Mouse (Mus musculus): ENCODE measurements around the gene Zfp454. TPM values are rescaled to one million over a fixed set of nuclear protein-coding genes. Genes with fewer than 3 reads are reported as not detected.
A peak's percentile ranks its signal among the peaks of the same experiment; 100 is the strongest.

Gene Zfp454
- total and polyA plus RNA-seq, 3 experiments: not detected

GRCm38 (mm10) chr11:50849310-50849709 lies 38.1 kb downstream of the Zfp454 start:
- Histone ChIP-seq H3K36me3 (ENCODE audit: control insufficient read depth in 1 of 2, insufficient read depth in 2 of 2, low read length in 2 of 2) (no peaks in the 10 kb centered on the region), H3K27me3 (ENCODE audit: control insufficient read depth in 1 of 2, insufficient read depth in 2 of 2, low read length in 2 of 2) (no peaks in the 10 kb centered on the region), H3K27ac (ENCODE audit: control insufficient read depth, low read depth, low read length) (no peak overlapping the region), H3K4me3 (ENCODE audit: control insufficient read depth in 1 of 2, insufficient read depth in 1 of 2, low read depth in 2 of 2, low read length in 2 of 2) (peak overlapping the region; percentile 4 to 48; a peak in 3 of 4 replicates), H3K4me1 (ENCODE audit: control insufficient read depth in 1 of 2, insufficient read depth in 2 of 2, low read length in 2 of 2) (peaks cover 0 to 3% of the 10 kb centered on the region in 2 experiments; a peak in 1 of 4 replicates), H3K79me2 (ENCODE audit: control insufficient read depth, insufficient read depth, low read length, poor library complexity) (no peaks in the 10 kb centered on the region), H3K9me3 (replicated peaks; ENCODE audit: insufficient read depth, low read length) (no peaks in the 10 kb centered on the region), H3K9ac (ENCODE audit: control insufficient read depth, low read depth, low read length, poor library complexity, severe bottlenecking) (peak overlapping the region; percentile 10; the same call in 1 of the 2 replicates)
- peak; percentile 65 for DNase-seq (ENCODE audit: low read depth, low spot score)
- TF ChIP-seq ELF1 (IDR thresholded peaks at IDR 0.05; ENCODE audit: low read depth, low read length): no peak
- no peak for TF ChIP-seq GABPA (IDR thresholded peaks at IDR 0.05; ENCODE audit: low read depth, low read length)
- TF ChIP-seq ETS1 (IDR thresholded peaks at IDR 0.05; ENCODE audit: low read depth, low read length): peak; percentile 64; the same call in 1 of the 2 replicates
- TF ChIP-seq SIN3A (IDR thresholded peaks at IDR 0.05; ENCODE audit: low read length): peak; percentile 42
- TF ChIP-seq ZNF384 (IDR thresholded peaks at IDR 0.05; ENCODE audit: low read depth, low read length): 0 out of 2 replicates have a peak, but pooled peaks have one; percentile 22
- TF ChIP-seq GATA1 (IDR thresholded peaks at IDR 0.05; ENCODE audit: low read depth, low read length): peak; percentile 49; the same call in 1 of the 2 replicates
- TF ChIP-seq MAX (IDR thresholded peaks at IDR 0.05; ENCODE audit: low read length): no peak; the same call in 1 of the 2 replicates
- no peak for TF ChIP-seq CTCF (IDR thresholded peaks at IDR 0.05 in 2 of 3, conservative IDR thresholded peaks at IDR 0.05 in 1 of 3; ENCODE audit: control insufficient read depth in 1 of 3, insufficient read depth in 1 of 3, low read depth in 2 of 3, low read length in 3 of 3, poor library complexity in 1 of 3, severe bottlenecking in 1 of 3)
- peak; percentile 55 for TF ChIP-seq TAL1 (IDR thresholded peaks at IDR 0.05; ENCODE audit: low read length)
- no peak for TF ChIP-seq USF2 (IDR thresholded peaks at IDR 0.05; ENCODE audit: borderline replicate concordance in 1 of 2, insufficient read depth in 1 of 2, low read depth in 1 of 2, low read length in 2 of 2)
- peak; percentile 37; the same call in 1 of the 2 replicates for TF ChIP-seq TCF12 (IDR thresholded peaks at IDR 0.05; ENCODE audit: low read depth, low read length)
- TF ChIP-seq E2F4 (IDR thresholded peaks at IDR 0.05; ENCODE audit: borderline replicate concordance, low read depth, low read length): no peak
- TF ChIP-seq SMC3 (IDR thresholded peaks at IDR 0.05; ENCODE audit: low read depth, low read length): no peak
- TF ChIP-seq HCFC1 (IDR thresholded peaks at IDR 0.05; ENCODE audit: low read depth, low read length): no peak
- no peak for TF ChIP-seq MAFK (IDR thresholded peaks at IDR 0.05; ENCODE audit: borderline replicate concordance, low read depth, low read length)
- TF ChIP-seq TBP (IDR thresholded peaks at IDR 0.05; ENCODE audit: low read depth, low read length): peak; percentile 63
- TF ChIP-seq ZMIZ1 (IDR thresholded peaks at IDR 0.05; ENCODE audit: low read depth, low read length): no peak
- no peak for TF ChIP-seq MXI1 (IDR thresholded peaks at IDR 0.05; ENCODE audit: low read depth, low read length)
- TF ChIP-seq BHLHE40 (IDR thresholded peaks at IDR 0.05; ENCODE audit: borderline replicate concordance, low read depth, low read length): peak; percentile 12; the same call in 1 of the 2 replicates
- TF ChIP-seq POLR2AphosphoS5 (IDR thresholded peaks at IDR 0.05; ENCODE audit: borderline replicate concordance, low read depth, low read length): no peak
- TF ChIP-seq EP300 (IDR thresholded peaks at IDR 0.05; ENCODE audit: low read depth in 1 of 2, low read length in 2 of 2): peak; percentile 56 to 58
- TF ChIP-seq POLR2AphosphoS2 (IDR thresholded peaks at IDR 0.05; ENCODE audit: low read length): no peak
- 0 out of 2 replicates have a peak, but pooled peaks have one; percentile 18 for TF ChIP-seq RCOR1 (IDR thresholded peaks at IDR 0.05; ENCODE audit: low read depth, low read length)

Data from MEL (cell line).